Mouse (Mus musculus) heart, embryonic 14.5 days (tissue): ENCODE data around the gene Il13ra1. TPM values are rescaled to one million over a fixed set of nuclear protein-coding genes. Genes with fewer than 3 reads are reported as not detected.

Experiments
- ATAC-seq: fragments of 200-750 bp; cut with Nextera tagmentation; 2 replicates; pipeline ENCODE4 v1.8.0; 2017; ENCODE audit warnings: low read depth, moderate TSS enrichment; ENCODE audit not compliant: insufficient number of reproducible peaks, insufficient read depth, low FRiP score
- H3K27ac ChIP-seq, 2 experiments: fragments of 200-500 bp in 1 of 2; fragments of 300-500 bp in 1 of 2; sonication (generic) in 1 of 2; replicated peaks in 1 of 2; 2 replicates each; pipeline ENCODE4 v1.5.1; 2012 to 2014; ENCODE audit warnings: low read depth in 2 of 2, low read length in 2 of 2, control low read depth in 1 of 2, mild to moderate bottlenecking in 1 of 2, mixed read lengths in 1 of 2; ENCODE audit not compliant: control insufficient read depth in 1 of 2, insufficient read depth in 1 of 2
- H3K27me3 ChIP-seq: fragments of 300-500 bp; sonication (generic); 2 replicates; pipeline ENCODE4 v1.6.1; 2014; ENCODE audit warnings: mild to moderate bottlenecking, low read length, control low read depth; ENCODE audit not compliant: control insufficient read depth, insufficient read depth
- H3K36me3 ChIP-seq: fragments of 300-500 bp; sonication (generic); 2 replicates; pipeline ENCODE4 v1.6.1; 2014; ENCODE audit warnings: mild to moderate bottlenecking, control low read depth, low read length, mixed read lengths; ENCODE audit not compliant: control insufficient read depth, insufficient read depth
- H3K4me1 ChIP-seq, 2 experiments: fragments of 200-500 bp in 1 of 2; fragments of 300-500 bp in 1 of 2; sonication (generic) in 1 of 2; 2 replicates each; pipeline ENCODE4 v1.6.1; 2012 to 2014; ENCODE audit warnings: low read length in 2 of 2, control low read depth in 1 of 2, mixed read lengths in 1 of 2; ENCODE audit not compliant: control insufficient read depth in 2 of 2, insufficient read depth in 2 of 2
- H3K4me2 ChIP-seq: fragments of 300-500 bp; sonication (generic); 2 replicates; pipeline ENCODE4 v1.6.1; 2014; ENCODE audit warnings: mild to moderate bottlenecking, low read length
- H3K4me3 ChIP-seq, 2 experiments: fragments of 200-500 bp in 1 of 2; fragments of 300-500 bp in 1 of 2; sonication (generic) in 1 of 2; 2 replicates each; pipeline ENCODE4 v1.5.1; 2012 to 2014; ENCODE audit warnings: low read length in 2 of 2, mild to moderate bottlenecking in 2 of 2, control low read depth in 1 of 2, low read depth in 1 of 2, moderate library complexity in 1 of 2; ENCODE audit not compliant: control insufficient read depth in 1 of 2, insufficient read depth in 1 of 2
- H3K9ac ChIP-seq: fragments of 300-500 bp; sonication (generic); 2 replicates; pipeline ENCODE4 v1.6.1; 2014; ENCODE audit warnings: mild to moderate bottlenecking, low read length
- H3K9me3 ChIP-seq: fragments of 300-500 bp; sonication (generic); 2 replicates; pipeline ENCODE4 v1.6.1; 2016; ENCODE audit warnings: low read length, control low read depth; ENCODE audit not compliant: control insufficient read depth
- WGBS: fragments of 180-500 bp; shearing (Covaris S2); extraction: QIAGEN DNeasy Blood & Tissue Kit; methylation state at CpG from one replicate; pipeline ENCODE4 v1.1.7; 2014; 5-methylcytosine and 5-hydroxymethylcytosine counted together
- polyA plus RNA-seq: library from polyadenylated mRNA; unstranded; fragments of >200 nt; fragmentation: Nextera tagmentation; extraction: Ambion mirVana; gene quantifications from 2 replicates; pipeline ENCODE4 v1.2.1, GENCODE M21; 2014

The Il13ra1 gene
- polyA plus RNA-seq, 1 experiment from 2014 or later: 38.1 TPM

DNA sequence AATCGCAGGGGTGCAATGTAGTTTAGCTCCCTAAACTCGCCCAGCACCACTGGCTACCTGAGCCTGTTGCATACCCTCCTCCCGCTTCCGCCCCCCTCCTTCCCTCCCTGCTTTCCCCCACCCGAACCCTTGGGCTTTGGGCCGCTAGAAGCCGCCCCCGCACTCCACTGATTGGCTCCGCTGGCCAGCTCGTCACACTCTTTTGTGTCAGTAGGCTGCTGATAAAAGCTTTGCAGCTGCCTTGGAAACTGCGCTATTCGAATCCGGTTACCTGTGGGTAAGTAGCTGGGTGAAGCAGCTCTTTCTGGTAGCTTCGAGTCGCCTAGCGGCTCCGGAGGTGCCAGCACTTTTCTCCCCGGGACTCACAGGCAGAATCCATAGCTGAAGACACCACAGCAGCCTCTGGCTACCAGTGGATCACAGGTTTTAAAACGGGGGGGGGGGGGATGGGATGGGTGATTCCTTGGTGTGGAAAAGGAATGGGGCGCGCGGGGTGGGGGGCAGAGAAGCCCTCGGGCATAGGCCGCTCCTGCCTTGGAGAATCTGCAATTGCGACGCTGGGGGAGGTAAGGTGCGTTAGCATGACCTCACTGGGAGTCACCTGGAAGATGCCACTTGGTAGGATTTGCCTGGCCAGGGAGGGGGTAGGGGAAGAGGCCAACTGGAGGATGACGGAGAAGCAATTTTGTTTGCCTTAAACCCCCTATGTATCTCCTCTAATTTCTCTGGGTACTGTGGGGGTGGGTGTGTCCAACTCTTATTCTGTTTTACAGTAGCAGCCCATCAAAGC lies 84.0 kb downstream of the Il13ra1 start, which contains the start of gene Zcchc12:
Gene Zcchc12 (plus strand): TSS at position 169 of the 790 bp plus-strand sequence.
- peak within 1 kb of the TSS; percentile 62 for H3K4me2 ChIP-seq
- no peaks in the 10 kb centered on the region for H3K36me3 ChIP-seq
- H3K9ac ChIP-seq: 0 out of 2 replicates have a peak within 1 kb of the TSS, but pooled peaks have one; percentile 11
- H3K4me1 ChIP-seq: no peaks in the 10 kb centered on the region; a peak in 1 of 4 replicates
- no peak within 1 kb of the TSS for H3K27ac ChIP-seq
- 21% methylated on average over 27 of the region's 28 CpGs for WGBS
- ATAC-seq: no peak
- peak within 1 kb of the TSS; percentile 27 to 37 for H3K4me3 ChIP-seq
- no peaks in the 10 kb centered on the region for H3K27me3 ChIP-seq
- no peaks in the 10 kb centered on the region for H3K9me3 ChIP-seq

DNA sequence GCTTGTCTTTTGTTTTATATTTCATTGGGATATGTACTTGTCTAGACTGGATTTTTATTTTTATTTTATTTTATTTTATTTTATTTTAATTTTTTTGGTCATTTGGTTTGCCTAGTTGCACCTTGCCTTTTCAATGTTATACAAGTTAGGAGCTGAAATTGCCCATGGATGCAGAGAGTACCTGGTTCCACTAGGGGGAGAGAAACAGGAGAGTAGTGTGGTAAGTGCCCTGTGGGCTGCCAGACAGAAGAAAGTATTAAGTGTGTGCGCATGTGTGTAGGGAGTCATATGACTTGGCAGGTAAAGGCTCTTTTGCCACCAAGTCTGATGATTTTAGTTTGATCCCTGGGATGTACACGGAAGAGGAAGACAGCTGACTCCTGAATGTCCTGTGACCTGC lies 97.6 kb downstream of the Il13ra1 start:
- H3K36me3 ChIP-seq: no peaks in the 10 kb centered on the region

DNA sequence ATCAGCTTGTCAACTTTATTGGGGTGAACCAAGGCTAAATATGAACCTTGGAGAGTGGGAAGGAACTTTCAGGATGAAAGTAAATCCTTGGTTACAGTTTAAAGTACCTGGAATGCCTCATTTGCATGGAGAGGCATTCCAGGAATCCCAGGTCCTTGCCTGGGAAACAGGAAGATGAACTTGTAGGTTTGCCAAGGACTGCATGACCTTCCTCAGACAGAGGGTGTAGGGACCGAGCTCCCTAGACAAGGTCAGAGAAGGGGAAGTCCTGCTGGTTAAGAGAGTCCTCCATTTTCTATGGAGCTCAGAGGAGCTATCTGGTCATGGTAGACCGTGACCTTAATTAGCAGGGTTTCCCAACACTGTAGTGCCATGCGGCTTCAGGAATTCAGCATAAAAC lies 99.3 kb downstream of the Il13ra1 start:
- H3K4me1 ChIP-seq: no peaks in the 10 kb centered on the region
- no peak for ATAC-seq
- H3K4me3 ChIP-seq: no peak overlapping the region
- H3K9ac ChIP-seq: no peak overlapping the region
- 69% methylated on average over 3 of the region's 3 CpGs for WGBS
- no peaks in the 10 kb centered on the region for H3K9me3 ChIP-seq
- H3K36me3 ChIP-seq: no peaks in the 10 kb centered on the region
- no peak overlapping the region for H3K27ac ChIP-seq
- H3K27me3 ChIP-seq: no peaks in the 10 kb centered on the region
- no peak overlapping the region for H3K4me2 ChIP-seq

More for the DNA sequence above, 97.6 kb downstream of the Il13ra1 start:
- Histone ChIP-seq H3K4me1 (no peaks in the 10 kb centered on the region), H3K4me3 (no peak overlapping the region), H3K4me2 (no peak overlapping the region), H3K9ac (no peak overlapping the region), H3K27ac (no peak overlapping the region), H3K27me3 (no peaks in the 10 kb centered on the region), H3K9me3 (no peaks in the 10 kb centered on the region)
- ATAC-seq: no peak
- 74% methylated on average over 2 of the region's 2 CpGs for whole genome bisulfite sequencing

Other genes starting within 250 kb of the Il13ra1 start
- 8.9 and 9.7 TPM in 2 replicates for gene Dock11, start 223.3 kb upstream of the Il13ra1 start, polyA plus RNA-seq
- 4.4 and 4.6 TPM in 2 replicates for gene Zcchc12, start 83.8 kb downstream of the Il13ra1 start, polyA plus RNA-seq
- gene Lonrf3, start 216.2 kb downstream of the Il13ra1 start, polyA plus RNA-seq: 0.28 and 0.70 TPM in 2 replicates